Mouse (Mus musculus) MEL (cell line): ENCODE measurements around the gene Zfp933.

Experiments used
- CHD1 ChIP-seq: IDR thresholded peaks from 2 replicates; pipeline ENCODE4 v1.6.1; 2012; ENCODE audit warnings: low read depth, mild to moderate bottlenecking, inconsistent platforms, low read length, improper control_type of control experiment
- CTCF ChIP-seq, 3 experiments: IDR thresholded peaks in 2 of 3; conservative IDR thresholded peaks in 1 of 3; 2 replicates each; pipeline ENCODE4 v1.5.1; 2011 to 2012; ENCODE audit warnings: low read length in 3 of 3, low read depth in 2 of 3, mild to moderate bottlenecking in 2 of 3, improper control_type of control experiment in 1 of 3, inconsistent platforms in 1 of 3, mixed read lengths in 1 of 3, moderate library complexity in 1 of 3; ENCODE audit not compliant: control insufficient read depth in 1 of 3, insufficient read depth in 1 of 3, poor library complexity in 1 of 3, severe bottlenecking in 1 of 3
- E2F4 ChIP-seq: IDR thresholded peaks from 2 replicates; pipeline ENCODE4 v1.6.1; 2011; ENCODE audit warnings: low read depth, low read length, improper control_type of control experiment, borderline replicate concordance
- ELF1 ChIP-seq: IDR thresholded peaks from 2 replicates; pipeline ENCODE4 v1.6.1; 2014; ENCODE audit warnings: low read depth, mild to moderate bottlenecking, inconsistent platforms, low read length, improper control_type of control experiment, moderate library complexity
- EP300 ChIP-seq, 2 experiments: IDR thresholded peaks; 2 replicates each; pipeline ENCODE4 v1.6.1; 2011; ENCODE audit warnings: improper control_type of control experiment in 2 of 2, low read length in 2 of 2, low read depth in 1 of 2, mild to moderate bottlenecking in 1 of 2
- MXI1 ChIP-seq: IDR thresholded peaks from 2 replicates; pipeline ENCODE4 v1.6.1; 2011; ENCODE audit warnings: mild to moderate bottlenecking, low read depth, low read length, improper control_type of control experiment
- POLR2A ChIP-seq, 2 experiments: IDR thresholded peaks; 2 replicates each; pipeline ENCODE4 v1.6.1; 2011 to 2012; ENCODE audit warnings: low read length in 2 of 2, mild to moderate bottlenecking in 2 of 2, control low read depth in 1 of 2, improper control_type of control experiment in 1 of 2, low read depth in 1 of 2, moderate library complexity in 1 of 2; ENCODE audit not compliant: control insufficient read depth in 1 of 2, insufficient read depth in 1 of 2, poor library complexity in 1 of 2
- SMC3 ChIP-seq: IDR thresholded peaks from 2 replicates; pipeline ENCODE4 v1.6.1; 2011; ENCODE audit warnings: low read depth, low read length, improper control_type of control experiment
- TAL1 ChIP-seq: IDR thresholded peaks from 2 replicates; pipeline ENCODE4 v1.6.1; 2012; ENCODE audit warnings: mild to moderate bottlenecking, inconsistent platforms, low read length, moderate library complexity, mixed read lengths
- TCF12 ChIP-seq: IDR thresholded peaks from 2 replicates; pipeline ENCODE4 v1.6.1; 2014; ENCODE audit warnings: low read depth, mild to moderate bottlenecking, inconsistent platforms, low read length, improper control_type of control experiment, moderate library complexity
- ZC3H11A ChIP-seq: IDR thresholded peaks from 2 replicates; pipeline ENCODE4 v1.6.1; 2012; ENCODE audit warnings: low read depth, mild to moderate bottlenecking, inconsistent platforms, low read length, improper control_type of control experiment
- ZMIZ1 ChIP-seq: IDR thresholded peaks from 2 replicates; pipeline ENCODE4 v1.6.1; 2012; ENCODE audit warnings: low read depth, mild to moderate bottlenecking, inconsistent platforms, low read length, improper control_type of control experiment, moderate library complexity
- ZNF384 ChIP-seq: IDR thresholded peaks from 2 replicates; pipeline ENCODE4 v1.6.1; 2012; ENCODE audit warnings: low read depth, mild to moderate bottlenecking, inconsistent platforms, low read length, improper control_type of control experiment

DNA sequence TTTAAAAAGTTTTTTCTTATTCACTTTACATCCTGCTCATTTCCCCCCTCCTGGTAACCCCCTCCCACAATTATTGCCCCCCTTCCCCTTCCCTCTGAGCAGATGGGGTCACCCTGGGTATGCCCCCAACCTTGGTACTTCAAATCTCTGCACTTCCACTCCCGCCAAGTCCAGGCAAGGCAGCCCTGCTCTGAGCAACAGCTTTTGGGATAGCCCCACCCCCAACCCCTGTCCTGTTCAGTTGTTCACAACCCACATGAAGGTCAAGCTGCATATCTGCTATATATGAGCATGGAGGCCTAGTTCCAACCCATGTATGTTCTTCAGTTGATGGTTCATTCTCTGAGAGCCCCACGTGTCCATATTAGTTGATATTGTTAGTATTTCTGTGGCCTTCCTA is 2.6 kb upstream of the Zfp933 start:
- no peak for TF ChIP-seq TCF12
- TF ChIP-seq CTCF (IDR thresholded peaks at IDR 0.05 in 2 of 3, conservative IDR thresholded peaks at IDR 0.05 in 1 of 3; ENCODE audit: control insufficient read depth in 1 of 3, insufficient read depth in 1 of 3, low read depth in 2 of 3, low read length in 3 of 3, poor library complexity in 1 of 3, severe bottlenecking in 1 of 3): no peak
- TF ChIP-seq MXI1: no peak
- no peak for TF ChIP-seq POLR2A (IDR thresholded peaks at IDR 0.05; ENCODE audit: control insufficient read depth in 1 of 2, insufficient read depth in 1 of 2, low read depth in 1 of 2, low read length in 2 of 2, poor library complexity in 1 of 2)
- no peak for TF ChIP-seq E2F4
- TF ChIP-seq EP300 (IDR thresholded peaks at IDR 0.05; ENCODE audit: low read depth in 1 of 2, low read length in 2 of 2): no peak
- TF ChIP-seq ZMIZ1: no peak
- TF ChIP-seq ZNF384: no peak
- TF ChIP-seq TAL1: no peak
- TF ChIP-seq CHD1: no peak
- no peak for TF ChIP-seq ELF1
- no peak for TF ChIP-seq SMC3
- no peak for TF ChIP-seq ZC3H11A
